Mouse (Mus musculus) urinary bladder, postnatal 14 days (tissue): ENCODE measurements at regions not wholly inside any gene's neighbourhood (a gene's known extent, or its start where the extent isn't known, plus 50 kb on each side); places are given as distances from the start of the nearest gene placed in this dataset.

Experiments
- DNase-seq: peaks from one replicate; pipeline ENCODE4 v3.0.0; 2021; ENCODE audit warnings: low spot score

- DNase-seq: no peak
These were observed 326.6 kb upstream of the Apob start for GRCm38 (mm10) chr12:7650851-7651250.

- no peak for DNase-seq
These were observed 315.4 kb upstream of the Apob start for GRCm38 (mm10) chr12:7662027-7662426.

- no peak for DNase-seq
These were observed 307.3 kb upstream of the Apob start for GRCm38 (mm10) chr12:7670114-7670513.

GRCm38 (mm10) chr12:7670561-7670960 is 306.9 kb upstream of the Apob start:
- DNase-seq: no peak

DNA sequence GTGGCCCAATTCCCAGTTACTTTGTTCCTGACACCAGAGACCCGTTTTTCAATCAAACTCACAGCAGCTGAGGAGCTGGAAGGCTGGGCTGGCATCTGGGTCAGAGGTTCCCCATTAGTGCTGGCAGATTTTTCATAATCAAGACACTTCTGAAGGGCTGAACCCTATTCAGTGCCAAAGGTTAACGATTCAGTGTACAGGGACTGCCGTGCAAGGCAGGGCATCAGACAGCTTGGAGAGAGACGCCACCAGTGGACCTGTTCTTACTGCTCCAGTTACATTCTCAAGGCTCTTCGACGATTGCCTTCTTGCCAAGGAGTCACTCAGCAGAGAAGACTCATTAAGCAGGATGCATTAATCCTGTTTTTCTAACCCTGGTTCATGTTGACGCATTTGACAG is 285.5 kb upstream of the Apob start:
- no peak for DNase-seq

DNA sequence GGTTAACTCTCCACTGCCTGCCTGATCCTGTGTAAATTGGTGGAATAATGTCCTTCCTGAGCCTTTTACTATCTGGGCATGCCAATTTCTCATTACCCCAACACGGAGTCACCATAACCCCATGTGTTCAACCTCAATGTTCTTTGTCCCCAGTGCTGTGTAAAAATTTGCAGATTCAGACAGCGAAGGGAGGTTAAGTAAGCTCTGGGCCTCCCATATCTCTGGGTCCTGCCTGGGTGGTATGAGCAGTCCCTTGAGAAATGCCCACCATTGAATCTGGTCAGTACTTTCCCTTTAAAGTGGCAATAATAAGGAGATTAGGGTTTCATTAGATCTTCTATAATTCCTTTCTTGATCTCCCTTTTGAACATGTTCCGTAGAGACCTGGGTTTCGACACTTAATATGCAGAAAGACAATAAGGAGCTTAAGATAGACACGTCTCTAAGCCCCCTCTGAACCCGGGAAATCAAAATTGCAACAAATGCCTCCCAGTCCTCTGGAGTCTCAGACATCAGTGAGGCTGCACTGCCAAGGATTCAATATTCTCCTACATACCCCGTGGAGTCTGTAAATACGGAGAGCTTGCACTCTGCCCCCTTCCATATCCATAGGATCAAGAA is 279.0 kb upstream of the Apob start:
- no peak for DNase-seq

DNA sequence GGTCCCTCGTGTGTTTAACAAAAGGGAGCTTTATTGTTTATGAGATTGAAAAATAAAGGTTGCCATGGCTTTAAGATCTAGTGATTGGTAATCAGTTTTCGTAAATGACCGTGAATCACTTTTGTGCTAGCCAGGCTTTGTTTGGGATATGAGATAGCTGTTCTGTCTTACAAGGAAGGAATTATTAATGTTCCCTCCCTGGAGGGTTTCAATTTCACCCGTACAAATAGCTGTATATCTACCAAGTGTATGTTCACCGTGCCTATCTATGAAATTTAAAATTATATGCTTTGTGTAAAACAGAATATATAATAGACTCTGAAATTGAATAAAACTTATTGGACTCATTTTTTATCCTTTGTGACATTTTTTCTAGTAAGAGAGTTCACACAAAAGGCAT is 268.3 kb upstream of the Apob start:
- DNase-seq: no peak

GRCm38 (mm10) chr12:7709872-7710271 is 267.6 kb upstream of the Apob start:
- no peak for DNase-seq

- no peak for DNase-seq
These were observed 262.4 kb upstream of the Apob start for GRCm38 (mm10) chr12:7715091-7715490.

DNA sequence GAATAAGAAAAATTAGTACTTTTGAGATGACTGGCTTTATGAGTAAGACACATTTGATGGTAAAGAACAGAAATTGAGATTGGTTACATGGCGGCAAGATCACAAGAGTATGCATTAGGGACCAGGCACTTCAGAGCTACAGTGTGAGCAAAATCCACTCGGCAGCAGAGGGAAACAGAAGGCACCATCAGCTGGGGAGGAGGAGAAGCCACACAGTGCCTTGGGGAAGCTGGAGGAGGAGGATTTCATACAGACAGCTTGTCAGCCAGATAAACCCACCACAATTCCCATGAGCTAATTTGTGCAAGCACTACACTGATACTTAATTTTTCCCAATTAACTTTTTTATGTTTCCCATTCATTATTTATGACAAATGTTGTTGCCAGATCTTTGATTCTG is 258.9 kb upstream of the Apob start:
- no peak for DNase-seq

DNA sequence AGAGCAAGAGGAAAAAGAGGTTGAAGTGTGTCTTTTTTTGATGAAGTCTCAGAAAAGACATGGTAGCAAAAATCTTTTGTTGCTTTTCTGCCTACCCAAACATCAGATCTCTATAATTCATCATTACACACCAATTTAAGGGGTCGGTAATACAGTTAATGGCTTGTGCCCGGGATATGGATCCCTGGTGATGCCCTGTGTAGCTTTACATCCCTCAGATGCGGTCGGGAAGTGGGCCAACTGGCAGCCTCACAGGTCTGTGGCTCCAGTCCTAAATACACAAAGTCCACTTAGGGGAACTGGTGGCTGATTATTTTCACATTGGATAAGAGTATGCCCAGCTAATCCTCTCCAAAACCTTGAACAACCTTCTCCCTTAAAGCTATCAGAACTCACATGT is 258.4 kb upstream of the Apob start:
- DNase-seq: no peak

- DNase-seq: no peak
These were observed 252.5 kb upstream of the Apob start for GRCm38 (mm10) chr12:7724992-7725391.

DNA sequence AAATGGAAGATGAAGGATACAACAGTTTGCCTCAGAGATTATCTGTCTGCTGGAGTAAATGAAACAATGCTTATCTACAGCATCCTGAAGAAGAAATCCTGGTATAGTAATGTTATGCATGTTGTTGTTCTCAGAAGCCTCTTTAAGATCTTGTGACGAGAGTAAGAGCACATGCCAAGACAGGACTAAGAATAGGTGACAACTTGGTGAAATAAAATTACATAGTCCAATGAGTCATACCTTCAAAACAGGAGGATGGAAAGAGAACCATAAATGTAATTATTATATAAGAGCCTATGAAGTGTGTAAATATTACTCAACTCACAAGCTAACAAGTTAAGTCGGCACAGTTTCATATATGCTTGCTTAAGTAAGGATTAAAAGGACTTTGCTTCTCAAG is 239.4 kb upstream of the Apob start:
- DNase-seq: no peak

DNA sequence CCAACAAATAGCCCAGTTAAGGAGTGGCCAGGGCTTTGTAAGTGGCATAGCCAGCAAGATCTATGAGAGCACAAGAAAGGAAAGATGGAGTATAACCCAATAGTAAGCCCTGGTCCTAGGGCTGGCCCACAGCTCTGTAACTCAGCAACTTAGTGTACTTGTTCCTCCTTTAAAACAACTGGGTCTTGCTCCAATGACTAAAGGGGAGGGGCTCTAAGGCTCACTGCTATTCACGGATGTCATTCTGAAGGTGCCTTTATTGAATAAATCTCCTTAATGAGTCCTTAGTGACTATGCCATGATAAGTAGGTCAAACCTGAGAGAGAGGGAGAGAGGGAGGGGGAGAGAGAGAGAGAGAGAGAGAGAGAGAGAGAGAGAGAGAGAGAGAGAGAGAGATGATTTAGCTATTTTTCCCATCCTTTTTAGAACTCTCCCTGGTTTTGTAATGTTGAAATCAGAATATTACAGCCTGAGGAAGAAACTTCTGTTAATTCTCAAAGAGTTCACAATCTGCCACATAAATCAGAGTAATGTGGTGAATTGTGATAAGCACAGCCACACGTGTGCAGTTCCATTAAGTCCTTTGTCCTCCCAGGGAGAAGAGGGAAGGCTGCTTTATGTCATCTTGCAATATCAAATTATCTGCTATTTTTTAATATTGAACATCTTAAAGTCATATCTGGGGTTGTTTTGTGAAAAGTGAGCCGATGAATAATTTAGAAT is 238.7 kb upstream of the Apob start:
- DNase-seq: no peak

DNA sequence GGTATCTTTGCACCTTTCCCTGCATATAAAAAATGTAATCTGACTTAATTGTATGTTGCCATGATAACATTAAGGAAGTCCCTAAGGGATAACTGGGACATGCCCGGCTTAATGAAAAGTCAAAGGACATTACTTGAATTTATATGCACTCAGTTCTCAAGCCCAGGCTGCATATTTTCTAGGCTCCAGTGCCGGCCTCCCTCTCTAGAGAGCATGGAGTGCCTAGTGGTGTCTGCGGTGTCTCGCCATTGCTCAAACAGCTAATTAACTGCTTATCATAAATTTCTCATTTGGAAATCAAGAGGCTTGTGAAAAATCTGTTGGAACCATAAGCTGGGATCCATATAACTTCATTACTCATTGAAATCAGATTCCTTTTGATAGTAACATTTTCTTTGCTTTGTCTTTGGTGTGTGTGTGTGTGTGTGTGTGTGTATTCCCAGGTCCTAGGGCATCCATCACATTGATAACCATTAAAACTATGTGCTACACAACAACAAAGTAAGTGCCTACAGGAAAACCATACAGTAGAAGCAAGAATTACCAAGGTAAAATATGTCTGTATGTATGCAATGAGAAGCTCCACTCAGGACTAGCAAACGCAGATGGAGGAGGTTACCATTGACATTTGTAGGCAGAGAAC is 238.0 kb upstream of the Apob start:
- no peak for DNase-seq

GRCm38 (mm10) chr12:7746708-7747107 is 230.7 kb upstream of the Apob start:
- no peak for DNase-seq

DNA sequence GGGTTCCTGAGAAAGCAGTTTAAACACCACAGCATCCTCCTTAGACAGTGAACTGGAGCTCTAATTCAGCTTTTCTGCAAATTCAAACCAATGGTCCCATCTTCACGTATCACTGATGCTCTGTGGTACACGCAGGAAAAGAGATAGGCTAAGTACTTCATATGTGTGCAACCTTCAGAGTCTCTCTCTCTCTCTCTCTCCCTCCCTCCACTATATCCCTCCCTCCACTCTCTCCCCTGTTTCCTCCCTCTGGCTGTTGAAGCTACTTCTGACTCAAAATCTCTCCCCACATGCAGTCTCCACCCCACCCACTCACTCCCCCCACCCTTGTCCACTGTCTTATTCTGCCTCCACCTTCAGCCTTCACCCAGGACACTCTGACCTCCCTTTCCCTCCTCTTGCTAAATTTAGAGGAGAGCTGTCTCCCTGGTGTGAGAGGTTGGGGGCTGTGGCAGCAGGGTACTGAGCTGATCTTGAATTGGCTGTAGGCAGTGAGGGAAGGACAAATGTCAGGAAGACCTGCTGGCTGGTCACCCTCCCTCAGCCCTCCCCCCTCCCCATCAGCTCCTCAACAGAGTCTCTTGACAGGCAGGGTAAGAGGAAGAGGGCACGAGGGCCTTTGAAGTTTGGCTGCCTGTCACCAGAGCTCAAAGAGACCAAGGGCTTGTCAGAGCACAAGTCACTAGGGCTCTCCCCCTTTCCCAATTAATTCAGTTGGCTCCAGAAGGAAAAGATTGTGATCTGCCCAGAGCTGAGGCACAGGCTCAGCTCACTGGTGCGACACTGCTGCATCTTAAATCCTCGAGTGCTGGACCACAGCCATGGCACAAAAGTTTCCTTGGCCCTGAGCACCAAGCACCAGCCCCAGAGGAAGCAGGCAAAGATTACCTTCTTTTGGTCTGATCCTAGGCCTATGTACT is 227.9 kb upstream of the Apob start:
- DNase-seq: peak; percentile 18

GRCm38 (mm10) chr12:7754861-7755260 is 222.6 kb upstream of the Apob start:
- no peak for DNase-seq

DNA sequence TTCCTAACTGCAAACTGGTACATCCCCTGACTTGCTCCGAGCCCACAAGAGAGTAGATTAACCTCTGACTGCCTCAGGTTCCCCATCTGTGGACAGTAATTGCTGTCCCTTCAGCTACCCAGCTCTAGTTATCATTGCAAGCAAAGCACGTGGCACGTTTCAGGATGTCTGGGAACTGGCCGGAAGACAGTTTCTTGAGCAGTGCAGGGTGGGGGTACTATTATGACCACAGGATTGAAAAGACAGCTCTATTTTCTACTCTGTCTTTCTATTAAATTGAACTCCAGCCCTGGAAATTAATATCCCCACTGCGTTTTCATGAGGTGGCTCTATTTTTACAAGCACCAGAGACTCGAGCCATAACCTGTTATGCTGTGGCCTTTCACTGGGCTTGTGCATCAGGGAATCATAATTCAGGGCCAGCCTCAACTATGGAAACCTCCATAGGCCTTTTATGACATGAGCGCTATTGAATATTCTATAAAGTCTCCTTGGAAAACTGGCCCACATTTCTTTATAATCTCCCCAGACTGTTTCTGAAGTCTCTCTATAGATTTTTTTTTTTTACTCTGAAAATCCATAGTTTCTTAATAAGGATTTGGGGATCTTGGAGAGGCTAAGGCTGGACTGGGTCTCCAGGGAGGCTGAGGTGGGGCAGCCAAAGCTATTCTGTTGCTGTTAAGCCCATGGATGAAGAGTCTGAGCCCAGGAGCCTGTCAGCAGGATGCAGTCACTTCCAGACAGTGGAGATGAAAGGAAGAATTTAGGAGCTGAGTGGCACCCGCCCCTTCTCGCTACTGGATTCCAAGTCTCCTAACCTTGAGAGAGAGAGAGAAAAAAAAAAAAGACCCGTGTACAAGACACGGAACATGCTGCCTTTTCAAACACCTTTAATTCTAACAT is 212.4 kb upstream of the Apob start:
- no peak for DNase-seq

- no peak for DNase-seq
These were observed 203.3 kb upstream of the Apob start for GRCm38 (mm10) chr12:7774127-7774526.

DNA sequence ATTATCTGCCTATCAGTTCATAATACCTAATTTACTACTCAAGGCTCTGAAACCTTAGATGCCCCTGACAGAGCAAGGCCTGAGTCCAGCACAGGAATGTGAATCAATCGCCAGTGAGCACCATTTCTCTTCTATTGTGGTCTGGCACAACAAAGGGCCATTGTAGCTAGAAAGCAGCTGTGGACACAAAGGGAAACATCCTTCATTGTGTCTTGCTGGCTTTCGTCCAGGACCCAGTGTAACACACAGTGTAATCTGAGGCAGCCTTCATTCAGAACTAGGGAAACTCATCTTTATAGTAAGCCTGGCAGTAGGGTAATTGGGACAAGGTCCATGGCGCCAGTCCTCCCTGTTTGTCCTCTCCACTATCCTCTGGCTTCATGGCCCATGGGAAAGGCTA is 201.1 kb upstream of the Apob start:
- no peak for DNase-seq
